Mouse (Mus musculus) megakaryocyte-erythroid progenitor cell, adult 5-6 weeks (primary cell): Measurements from ENCODE around the gene Ak7. TPM values are rescaled to one million over a fixed set of nuclear protein-coding genes. Genes with fewer than 3 reads are reported as not detected.
A peak's percentile ranks its signal among the peaks of the same experiment; 100 is the strongest.

Experiments
- ATAC-seq: replicated peaks from 2 replicates; pipeline ENCODE4 v1.8.0; 2016; ENCODE audit warnings: mild to moderate bottlenecking, inconsistent platforms; ENCODE audit not compliant: severe bottlenecking, poor library complexity, low FRiP score, low TSS enrichment
- total RNA-seq, 2 experiments: library from RNA; stranded (forward) in 1 of 2; stranded (reverse) in 1 of 2; fragments of 200-1000, 215-1000 nt in 1 of 2; fragments of >200 nt in 1 of 2; fragmentation: Nextera tagmentation in 1 of 2; gene quantifications; 2 replicates each; pipeline ENCODE4 v1.2.3; 2014 to 2017

Ak7 gene
- total RNA-seq, 2 experiments from 2014 or later, result 0.05 TPM; not detected in 1

GRCm38 (mm10) chr12:105725736-105726135 is 20.0 kb downstream of the Ak7 start:
- no peak for ATAC-seq

DNA sequence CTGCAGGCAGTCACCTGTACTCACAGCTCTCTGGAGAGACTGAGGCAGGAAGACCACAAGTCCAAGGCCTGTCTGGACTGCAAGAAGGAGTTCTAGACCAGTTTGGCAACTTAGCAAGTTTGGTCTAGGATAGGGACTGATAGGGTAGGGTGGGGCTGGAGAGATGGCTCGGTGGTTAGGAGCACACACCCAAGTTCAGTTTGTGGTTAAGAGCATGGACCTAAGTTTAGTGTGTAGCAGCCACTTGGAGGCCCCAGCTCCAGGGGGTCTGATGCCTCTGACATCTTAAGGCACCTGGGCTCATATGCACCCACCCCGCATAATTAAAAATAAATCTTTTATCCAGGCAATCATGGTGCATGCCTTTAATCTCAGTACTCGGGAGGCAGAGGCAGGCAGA is 21.5 kb downstream of the Ak7 start:
- peak; percentile 71 for ATAC-seq

DNA sequence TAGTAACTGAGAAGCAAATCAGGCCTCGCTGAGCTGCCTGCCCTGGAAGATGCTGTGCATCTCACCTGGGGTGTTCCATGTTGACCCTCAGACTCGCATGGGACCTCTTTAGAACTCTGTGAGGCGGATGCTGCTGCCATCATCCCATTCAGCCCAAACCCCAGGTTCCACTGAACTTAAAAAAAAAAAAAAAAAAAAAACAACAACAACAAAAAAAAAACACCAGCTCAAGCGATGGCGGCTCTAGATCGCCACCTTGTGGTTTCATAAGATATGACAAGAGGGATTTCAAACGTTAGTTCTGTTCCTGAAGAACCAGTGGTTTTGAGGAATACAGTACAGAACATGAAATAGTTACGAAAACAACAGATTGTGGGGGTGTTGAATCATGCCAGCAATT is 22.2 kb downstream of the Ak7 start:
- no peak for ATAC-seq

DNA sequence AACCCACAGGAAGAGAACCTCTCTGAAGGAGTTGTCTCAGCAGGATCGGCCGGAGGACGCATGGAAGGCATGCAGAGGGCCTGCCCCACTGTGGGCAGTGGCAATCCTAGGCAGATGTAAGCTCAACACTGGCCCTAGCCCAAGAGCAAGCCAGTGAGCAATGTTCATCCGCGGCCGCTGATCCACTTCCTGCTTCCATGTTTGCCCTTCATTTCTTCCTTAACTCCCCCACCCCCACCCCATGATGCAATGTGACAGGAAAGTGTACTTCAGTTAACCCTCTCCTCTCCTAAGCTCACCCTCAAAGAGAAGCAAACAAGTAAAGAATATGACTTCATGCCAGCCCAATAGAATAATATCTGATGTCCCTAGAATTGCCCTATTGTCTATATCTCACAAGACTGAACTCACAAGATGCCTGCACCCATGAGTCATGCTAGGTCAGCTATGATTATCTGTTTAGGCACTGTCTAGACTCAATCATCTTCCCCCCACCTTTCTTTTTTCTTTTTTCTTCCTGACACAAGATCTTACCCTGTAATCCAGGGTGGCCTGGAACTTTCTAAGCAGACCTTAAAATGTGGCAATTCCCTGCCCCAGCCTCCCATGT is 25.2 kb downstream of the Ak7 start:
- peak; percentile 19; the same call in 1 of the 2 replicates for ATAC-seq

DNA sequence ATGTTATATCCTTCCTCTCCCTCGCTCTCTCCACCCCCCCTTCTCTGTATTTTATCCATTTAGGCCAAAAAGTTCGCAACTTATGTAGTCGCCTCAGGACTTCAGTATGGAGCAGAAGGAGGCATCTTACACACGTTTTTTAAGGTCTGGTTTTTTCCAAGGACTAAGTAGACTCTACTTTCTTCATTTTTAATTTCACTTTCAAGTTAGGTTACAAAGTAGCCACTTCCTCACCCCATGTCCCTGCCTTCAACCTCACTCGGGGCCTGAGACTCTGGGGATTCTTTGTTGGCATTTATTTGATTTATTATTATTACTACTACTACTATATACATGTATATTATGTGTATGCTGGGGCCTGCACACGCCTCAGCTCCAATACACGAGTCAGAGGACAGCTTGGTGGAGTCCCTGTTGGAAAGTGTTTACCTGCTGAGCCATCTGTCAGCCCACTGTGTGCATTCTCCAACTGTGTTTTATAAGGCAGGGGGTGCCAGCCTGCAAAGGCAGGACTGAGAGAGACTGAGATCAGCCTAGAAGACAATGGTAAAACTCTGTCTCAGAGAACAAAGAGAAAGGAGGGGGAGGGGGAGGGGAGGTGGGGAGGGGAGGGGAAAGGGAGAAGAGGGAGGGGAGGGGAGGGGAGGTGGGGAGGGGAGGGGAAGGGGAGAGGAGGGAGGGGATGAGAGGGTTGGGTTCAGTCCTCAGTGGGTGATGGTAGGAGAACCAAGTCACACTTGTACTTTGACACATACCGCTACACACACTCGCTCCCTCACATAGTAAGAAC is 27.8 kb downstream of the Ak7 start:
- no peak for ATAC-seq

DNA sequence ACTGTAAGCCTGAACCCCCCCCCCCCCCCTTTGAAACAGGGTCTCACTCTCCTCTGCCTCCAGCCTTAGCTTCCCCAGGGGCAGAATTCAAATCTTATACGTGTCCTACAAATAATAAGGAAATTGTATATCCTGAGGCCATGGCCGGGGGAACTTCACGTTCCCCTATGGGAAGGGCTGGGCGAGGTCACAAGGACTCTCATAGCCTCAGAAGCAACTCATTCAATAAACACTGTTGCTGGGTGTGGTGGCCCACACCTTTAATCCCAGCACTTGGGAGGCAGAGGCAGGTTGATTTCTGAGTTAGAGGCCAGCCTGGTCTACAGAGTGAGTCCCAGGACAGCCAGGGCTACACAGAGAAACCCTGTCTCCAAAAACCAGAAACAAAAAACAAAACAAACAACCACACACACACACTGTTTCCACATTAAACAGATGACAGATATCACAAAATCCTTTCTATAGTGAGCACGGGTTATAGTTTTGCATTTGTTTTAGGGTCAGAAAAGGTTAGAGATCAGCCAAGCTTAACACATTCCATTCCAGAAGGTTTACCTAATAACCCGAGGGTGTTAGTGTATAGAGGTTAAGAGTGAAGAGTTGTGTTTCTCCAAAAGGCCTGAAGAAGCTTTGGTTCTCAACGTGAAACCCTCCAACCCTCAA is 29.6 kb downstream of the Ak7 start:
- no peak for ATAC-seq

- no peak for ATAC-seq
These were observed 30.1 kb downstream of the Ak7 start for GRCm38 (mm10) chr12:105735889-105736251.

DNA sequence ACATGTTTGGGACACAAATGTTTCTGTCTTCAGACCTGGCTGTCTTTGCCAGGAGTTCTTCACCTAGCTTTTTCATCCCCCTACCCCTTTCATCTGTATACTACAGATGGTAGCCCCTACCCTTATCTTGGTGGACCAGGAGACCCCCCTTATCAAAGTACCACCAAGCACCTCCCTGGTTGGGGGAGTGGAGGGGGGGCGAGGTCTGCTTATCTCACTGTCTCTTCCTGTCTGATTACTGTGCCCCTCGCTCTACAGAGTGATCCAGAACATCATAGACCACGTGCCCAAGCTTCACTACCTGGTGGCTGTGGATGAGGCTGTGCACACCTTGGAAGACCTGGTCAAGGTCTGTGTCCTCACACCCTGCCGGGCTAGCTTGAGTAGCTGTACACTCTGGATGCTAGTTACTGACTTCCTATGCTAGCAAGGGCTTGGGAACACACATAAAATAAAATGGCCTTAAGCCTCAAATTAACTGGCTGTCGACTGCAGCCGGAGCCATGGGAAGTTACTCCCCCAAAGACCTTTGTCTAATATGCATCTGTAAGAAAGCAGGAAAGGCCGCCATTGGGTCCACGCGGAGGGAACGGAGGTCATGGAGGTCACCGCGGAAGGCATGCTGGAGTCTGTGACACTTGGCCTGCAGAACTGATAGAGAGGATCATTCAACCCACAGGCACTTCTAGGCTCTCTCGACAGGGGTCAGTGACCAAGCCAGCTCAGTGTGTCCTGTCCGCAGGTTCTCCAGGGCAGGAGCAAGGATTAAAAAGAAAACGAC is 32.7 kb downstream of the Ak7 start:
- peak; percentile 60 for ATAC-seq

- no peak for ATAC-seq
These were observed 33.9 kb downstream of the Ak7 start for GRCm38 (mm10) chr12:105739656-105740055.

GRCm38 (mm10) chr12:105748114-105748513 is 42.3 kb downstream of the Ak7 start:
- no peak for ATAC-seq

GRCm38 (mm10) chr12:105753813-105754212 is 48.0 kb downstream of the Ak7 start:
- no peak for ATAC-seq

DNA sequence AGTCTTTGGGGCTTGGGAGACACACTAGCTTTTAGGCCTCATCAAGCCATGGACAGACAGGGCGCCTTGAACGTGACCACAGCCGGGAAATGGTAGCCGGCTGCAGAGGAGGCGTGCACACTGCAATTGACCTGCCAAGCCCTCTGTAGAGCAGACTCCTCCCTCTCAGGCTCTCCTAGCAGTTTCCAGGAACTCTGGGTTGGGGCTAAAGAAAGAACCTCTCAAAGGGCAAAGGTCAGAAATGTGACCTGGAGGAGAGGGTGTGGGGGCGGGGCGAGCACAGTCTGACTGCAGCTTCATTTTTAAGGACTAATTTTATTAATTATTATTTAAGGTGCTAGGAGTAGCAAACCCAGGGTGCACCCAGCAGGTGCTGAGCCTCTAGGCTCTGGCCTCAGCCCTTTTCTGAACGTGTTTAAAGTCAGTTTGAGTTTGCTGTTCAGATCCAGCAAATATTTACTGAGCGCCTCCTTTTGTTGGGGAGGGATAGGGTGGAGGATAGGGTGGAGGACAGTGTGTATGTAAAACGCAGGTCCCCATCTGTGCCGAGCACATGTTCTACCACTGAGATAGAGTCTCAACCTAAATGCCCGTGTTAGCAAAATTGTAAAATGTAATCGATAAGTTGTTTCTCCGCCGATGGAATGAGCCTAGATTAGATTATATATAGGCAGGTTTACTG is 52.2 kb downstream of the Ak7 start:
- ATAC-seq, result no peak

DNA sequence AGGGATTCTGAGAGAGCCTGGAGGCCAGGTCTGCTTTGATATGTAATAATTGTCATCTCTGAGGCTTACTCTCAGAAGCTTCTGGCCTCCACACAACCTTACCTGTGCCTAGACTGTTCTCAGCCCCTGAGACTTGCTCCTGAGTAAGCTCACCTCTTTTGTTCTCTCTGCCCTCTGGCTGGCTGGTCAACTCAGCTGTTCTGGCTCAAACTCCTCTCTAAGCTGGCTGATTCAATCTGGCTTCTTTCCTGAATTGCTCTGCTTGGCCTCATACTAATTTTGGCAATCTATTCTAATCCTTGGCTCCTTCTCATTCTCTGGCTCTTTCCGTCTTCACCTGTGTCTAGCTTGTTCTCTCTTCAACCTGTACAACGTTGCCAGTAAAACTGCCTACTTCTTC is 53.1 kb downstream of the Ak7 start:
- no peak for ATAC-seq

DNA sequence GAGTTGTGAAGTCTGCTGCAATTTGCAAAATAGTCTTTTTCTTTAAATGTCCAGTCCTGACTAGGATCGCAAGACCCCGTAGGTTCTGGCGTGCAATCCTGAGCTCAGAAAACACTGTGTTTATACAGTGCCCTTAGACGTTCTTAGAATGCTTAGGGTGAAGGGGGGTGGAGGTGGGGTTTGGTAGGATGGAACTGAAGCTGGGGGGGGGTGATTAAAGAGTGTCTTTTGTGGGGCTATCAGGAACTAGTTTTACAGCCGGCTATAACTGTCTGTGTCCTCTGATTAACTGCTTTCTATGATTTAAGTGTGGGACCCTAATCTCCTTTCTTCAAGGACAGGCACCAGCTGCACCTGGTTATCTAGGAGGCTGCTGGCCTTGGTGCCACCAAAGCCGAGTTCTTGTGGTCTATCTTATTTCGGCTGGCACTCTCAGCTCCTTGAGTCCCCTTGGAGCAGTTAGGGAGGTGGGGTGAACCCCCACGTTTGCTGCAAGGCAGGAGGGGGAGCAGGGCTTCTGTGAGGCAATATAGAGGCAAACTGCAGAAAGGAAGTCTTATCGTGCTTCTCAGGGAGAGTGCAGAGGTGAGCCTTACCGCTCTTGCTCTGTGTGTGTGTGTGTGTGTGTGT is 54.2 kb downstream of the Ak7 start:
- ATAC-seq, result peak; percentile 96

DNA sequence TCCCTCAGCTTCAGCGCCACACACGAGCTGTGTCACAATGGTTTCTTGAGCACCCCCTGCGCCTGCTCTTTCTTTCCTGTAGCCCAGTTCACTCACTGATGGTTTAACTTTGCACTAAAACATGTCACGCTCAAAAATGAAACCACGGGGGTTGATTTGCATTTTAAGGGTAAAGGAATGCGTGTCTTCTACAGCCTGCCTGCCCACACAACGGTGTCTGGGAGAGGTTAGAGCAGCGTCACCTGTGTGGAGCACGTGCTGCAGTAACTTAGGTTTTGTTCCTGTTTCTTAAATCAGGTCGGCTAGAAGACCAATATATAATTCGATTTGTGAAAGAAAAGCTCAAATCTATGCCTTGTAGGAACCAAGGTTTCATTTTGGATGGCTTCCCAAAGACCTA is 55.4 kb downstream of the Ak7 start:
- no peak for ATAC-seq

DNA sequence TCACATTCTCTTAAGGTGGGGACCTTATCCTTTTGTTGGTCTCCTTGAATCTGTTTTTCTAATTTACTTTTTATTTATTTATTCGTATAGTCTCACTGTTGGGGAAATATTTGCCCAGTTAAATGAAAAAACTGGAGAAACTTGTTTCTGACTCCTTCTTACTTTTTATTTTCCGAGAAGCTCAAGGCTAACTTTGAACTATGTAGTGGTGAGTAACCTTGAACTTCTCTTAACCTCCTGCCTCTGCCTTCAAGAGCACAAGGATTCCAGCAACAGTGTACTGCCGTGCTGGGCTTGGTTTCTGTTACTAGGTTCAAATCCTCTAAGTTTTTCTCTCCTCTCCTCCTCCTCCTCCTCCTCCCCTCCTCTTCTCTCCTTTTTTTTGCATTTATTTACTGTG is 55.9 kb downstream of the Ak7 start:
- no peak for ATAC-seq

- ATAC-seq, result 0 out of 2 replicates have a peak, but pooled peaks have one; percentile 33
These were observed 63.9 kb downstream of the Ak7 start for GRCm38 (mm10) chr12:105769700-105770099.

DNA sequence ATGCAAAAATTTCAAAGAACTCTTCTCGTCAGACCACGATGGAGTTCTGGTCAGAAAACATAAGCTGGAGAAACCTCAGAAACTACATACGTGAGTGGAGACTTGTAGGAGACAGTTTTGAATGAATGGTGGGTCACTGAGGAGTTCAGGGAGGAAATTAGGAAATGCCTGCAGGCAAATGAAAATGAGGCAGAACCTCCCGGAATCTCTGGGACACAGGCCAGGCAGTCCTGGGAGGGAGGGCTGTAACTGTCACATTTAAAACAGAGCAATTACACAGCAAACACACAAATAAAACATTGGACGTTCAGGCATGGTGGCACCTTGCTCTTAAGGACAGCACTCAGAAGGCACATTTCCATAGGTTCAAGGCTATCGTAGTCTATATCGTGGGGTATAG is 69.1 kb downstream of the Ak7 start:
- no peak for ATAC-seq

DNA sequence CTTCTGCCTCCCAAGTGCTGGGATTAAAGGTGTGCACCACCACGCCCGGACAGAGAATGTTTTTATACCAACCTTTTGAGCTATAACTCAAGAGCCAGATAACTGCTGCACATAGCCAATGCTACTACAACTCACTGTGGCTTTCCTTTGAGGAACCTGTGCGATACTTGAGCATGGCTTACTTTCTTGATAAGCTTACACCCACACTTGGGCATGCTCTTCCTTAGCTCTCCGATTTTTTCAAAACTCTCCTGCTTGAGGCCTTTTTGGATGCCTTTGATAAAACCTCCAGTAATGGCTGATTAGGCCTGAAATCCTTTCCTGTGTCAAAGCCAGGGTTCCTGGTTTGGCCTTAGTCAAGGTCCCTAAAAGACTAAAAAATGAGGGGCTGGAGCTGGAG is 71.9 kb downstream of the Ak7 start:
- ATAC-seq, result no peak; the same call in 1 of the 2 replicates
